Mouse (Mus musculus): ENCODE data around the gene P3h1. TPM values are rescaled to one million over a fixed set of nuclear protein-coding genes. Genes with fewer than 3 reads are reported as not detected.
"Not testable (repeated sequence)": the region's sequence is repeated elsewhere in the genome, so short reads cannot be mapped to it uniquely, and the experiment has no call there.

Gene P3h1
- polyA plus RNA-seq, 1 experiment from 2014 or later = 12.2 TPM

- Histone ChIP-seq H3K9ac (no peak overlapping the region), H3K27ac (no peak overlapping the region), H3K4me3 (no peak overlapping the region), H3K36me3 (no peaks in the 10 kb centered on the region), H3K4me1 (replicated peaks) (peaks cover 8% of the 10 kb centered on the region), H3K27me3 (no peaks in the 10 kb centered on the region), H3K4me2 (no peak overlapping the region), H3K9me3 (no peaks in the 10 kb centered on the region)
- ATAC-seq (ENCODE audit: low FRiP score) = no peak
- 78% methylated on average over 15 of the region's 15 CpGs for WGBS
Observed at GRCm38 (mm10) chr4:119259344-119260254, 26.9 kb downstream of the P3h1 start.

GRCm38 (mm10) chr4:119261087-119261713 lies 28.5 kb downstream of the P3h1 start:
- H3K27me3 ChIP-seq = no peaks in the 10 kb centered on the region
- no peaks in the 10 kb centered on the region for H3K9me3 ChIP-seq
- H3K9ac ChIP-seq = no peak overlapping the region
- ATAC-seq (ENCODE audit: low FRiP score) = no peak
- H3K4me3 ChIP-seq = no peak overlapping the region
- no peaks in the 10 kb centered on the region for H3K36me3 ChIP-seq
- WGBS = 72% methylated on average over 7 of the region's 7 CpGs
- no peak overlapping the region for H3K4me2 ChIP-seq
- no peaks in the 10 kb centered on the region; the same call in 1 of the 2 replicates for H3K4me1 ChIP-seq (replicated peaks)
- H3K27ac ChIP-seq = no peak overlapping the region

DNA sequence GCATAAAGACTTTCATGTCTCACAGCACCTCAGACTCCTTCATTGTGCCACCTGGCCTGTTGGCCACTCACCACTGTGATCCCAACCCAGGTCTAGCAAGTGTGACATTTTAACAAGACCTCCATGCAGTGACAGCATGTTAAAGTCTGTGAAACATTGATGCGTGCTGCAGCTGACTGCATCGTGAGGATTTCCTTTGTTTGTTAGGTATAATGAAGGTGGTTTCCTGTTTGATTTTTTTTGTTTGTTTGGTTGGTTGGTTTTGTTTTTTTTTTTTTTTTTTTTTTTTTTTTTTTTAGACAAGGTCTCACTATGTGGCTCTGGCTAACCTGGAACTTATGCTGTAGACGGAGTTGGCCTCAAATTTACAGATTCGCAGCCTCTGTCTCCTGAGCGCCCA lies 29.8 kb downstream of the P3h1 start:
- WGBS = 94% methylated on average over 5 of the region's 5 CpGs
- no peaks in the 10 kb centered on the region for H3K9me3 ChIP-seq
- no peak overlapping the region for H3K27ac ChIP-seq
- no peak for ATAC-seq (ENCODE audit: low FRiP score)
- no peak overlapping the region for H3K9ac ChIP-seq
- H3K4me3 ChIP-seq = no peak overlapping the region
- H3K4me2 ChIP-seq = no peak overlapping the region
- no peaks in the 10 kb centered on the region for H3K36me3 ChIP-seq
- H3K27me3 ChIP-seq = no peaks in the 10 kb centered on the region
- H3K4me1 ChIP-seq (replicated peaks) = no peaks in the 10 kb centered on the region

DNA sequence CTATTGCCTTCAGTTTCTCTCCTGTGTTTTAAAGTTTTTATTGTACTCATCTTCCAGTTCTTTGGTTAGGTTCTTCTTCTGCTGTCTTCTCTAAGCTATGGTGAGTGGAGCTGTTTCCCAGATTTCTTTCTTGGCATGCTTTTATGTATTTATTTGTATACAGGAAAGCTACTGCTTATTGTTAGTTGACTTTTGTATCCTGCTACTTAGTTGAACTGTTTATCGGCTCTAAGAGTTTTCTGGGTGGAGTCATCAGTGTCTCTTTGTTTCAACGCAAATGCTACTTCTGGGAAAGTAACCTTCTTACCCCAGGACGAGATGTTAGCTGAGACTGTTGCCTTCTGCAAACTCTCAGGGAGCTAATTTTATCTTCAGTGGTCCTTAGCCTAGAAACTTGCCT lies 30.7 kb downstream of the P3h1 start:
- H3K9ac ChIP-seq = no peak overlapping the region
- no peaks in the 10 kb centered on the region for H3K9me3 ChIP-seq
- H3K36me3 ChIP-seq = no peaks in the 10 kb centered on the region
- no peak overlapping the region for H3K4me2 ChIP-seq
- no peaks in the 10 kb centered on the region for H3K27me3 ChIP-seq
- ATAC-seq (ENCODE audit: low FRiP score) = no peak
- 83% methylated on average over 3 of the region's 3 CpGs for WGBS
- no peaks in the 10 kb centered on the region for H3K4me1 ChIP-seq (replicated peaks)
- H3K27ac ChIP-seq = no peak overlapping the region
- H3K4me3 ChIP-seq = no peak overlapping the region

- no peak overlapping the region for H3K27ac ChIP-seq
- H3K36me3 ChIP-seq = peaks cover 26% of the 10 kb centered on the region
- H3K9me3 ChIP-seq = no peaks in the 10 kb centered on the region
- no peak overlapping the region for H3K4me2 ChIP-seq
- no peaks in the 10 kb centered on the region for H3K4me1 ChIP-seq (replicated peaks)
- no peak for ATAC-seq (ENCODE audit: low FRiP score)
- no peak overlapping the region for H3K4me3 ChIP-seq
- 85% methylated on average over 13 of the region's 13 CpGs for WGBS
- H3K9ac ChIP-seq = no peak overlapping the region
- H3K27me3 ChIP-seq = no peaks in the 10 kb centered on the region
Observed at GRCm38 (mm10) chr4:119266606-119267005, 33.9 kb downstream of the P3h1 start.

DNA sequence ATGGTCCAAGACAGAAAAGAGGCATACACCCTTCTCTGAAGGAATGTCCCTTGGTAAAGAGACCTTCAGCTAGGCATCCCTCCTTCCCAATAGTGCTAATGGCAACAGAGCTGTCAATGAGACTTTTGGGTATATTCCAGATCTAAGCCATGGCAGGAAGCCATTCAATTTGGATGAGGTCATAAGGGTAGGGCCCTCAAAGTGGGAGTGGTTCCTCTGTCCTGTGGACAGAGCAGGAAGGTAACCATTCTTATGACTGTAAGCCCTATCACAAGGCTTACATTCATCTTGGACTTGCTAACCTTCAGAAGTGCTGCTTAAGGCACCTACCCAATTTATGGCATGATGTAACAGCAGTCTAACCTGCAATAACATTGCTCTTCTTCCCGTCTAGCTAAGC lies 41.9 kb downstream of the P3h1 start:
- Histone ChIP-seq H3K4me3 (no peak overlapping the region), H3K27me3 (no peaks in the 10 kb centered on the region), H3K27ac (no peak overlapping the region), H3K9me3 (no peaks in the 10 kb centered on the region), H3K9ac (no peak overlapping the region), H3K36me3 (peaks cover 92% of the 10 kb centered on the region), H3K4me1 (replicated peaks) (no peaks in the 10 kb centered on the region), H3K4me2 (no peak overlapping the region)
- ATAC-seq (ENCODE audit: low FRiP score) = no peak
- WGBS = 79% methylated on average over 1 of the region's 1 CpGs

DNA sequence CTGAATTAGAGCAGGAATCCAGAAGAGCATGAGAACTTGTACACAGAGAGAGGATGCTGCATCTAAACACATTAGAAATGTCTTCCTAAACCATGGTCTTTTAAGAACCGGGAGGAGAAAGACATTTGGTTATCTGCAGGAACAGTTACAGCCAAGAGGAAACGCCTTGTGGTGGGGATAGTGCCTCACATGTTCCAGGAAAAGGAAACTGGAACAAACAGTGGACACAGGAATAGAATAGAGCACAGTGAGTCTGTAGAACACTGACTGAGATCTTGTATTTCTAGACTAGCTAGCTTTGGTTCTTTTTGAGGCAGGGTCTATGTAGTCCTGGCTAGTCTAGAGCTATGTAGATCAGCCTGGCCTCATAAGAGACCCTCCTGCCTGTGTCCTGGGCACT lies 42.5 kb downstream of the P3h1 start:
- H3K27me3 ChIP-seq = no peaks in the 10 kb centered on the region
- H3K36me3 ChIP-seq = peaks cover 93% of the 10 kb centered on the region
- WGBS = 89% methylated on average over 2 of the region's 2 CpGs
- H3K4me3 ChIP-seq = no peak overlapping the region
- H3K27ac ChIP-seq = no peak overlapping the region
- H3K9ac ChIP-seq = no peak overlapping the region
- no peaks in the 10 kb centered on the region for H3K4me1 ChIP-seq (replicated peaks)
- no peak for ATAC-seq (ENCODE audit: low FRiP score)
- no peaks in the 10 kb centered on the region for H3K9me3 ChIP-seq
- no peak overlapping the region for H3K4me2 ChIP-seq

- Histone ChIP-seq H3K27ac (no peak overlapping the region), H3K27me3 (no peaks in the 10 kb centered on the region), H3K4me2 (no peak overlapping the region), H3K4me1 (replicated peaks) (no peaks in the 10 kb centered on the region), H3K4me3 (no peak overlapping the region), H3K9ac (no peak overlapping the region), H3K36me3 (peaks cover 91% of the 10 kb centered on the region), H3K9me3 (no peaks in the 10 kb centered on the region)
- ATAC-seq (ENCODE audit: low FRiP score) = no peak
- WGBS = 85% methylated on average over 2 of the region's 2 CpGs
Observed at GRCm38 (mm10) chr4:119275726-119276125, 43.0 kb downstream of the P3h1 start.

- H3K9me3 ChIP-seq; H3K27ac ChIP-seq; H3K9ac ChIP-seq; H3K27me3 ChIP-seq; H3K4me2 ChIP-seq; ATAC-seq (ENCODE audit: low FRiP score); H3K4me1 ChIP-seq (replicated peaks); H3K4me3 ChIP-seq: not testable (repeated sequence)
- H3K36me3 ChIP-seq = peaks cover 91% of the 10 kb centered on the region
- 93% methylated on average over 15 of the region's 15 CpGs for whole genome bisulfite sequencing
Observed at GRCm38 (mm10) chr4:119278784-119279183, 46.1 kb downstream of the P3h1 start.

- Histone ChIP-seq H3K4me2 (no peak overlapping the region), H3K4me1 (replicated peaks) (peaks cover 14% of the 10 kb centered on the region), H3K4me3 (no peak overlapping the region), H3K9me3 (no peaks in the 10 kb centered on the region), H3K9ac (no peak overlapping the region), H3K27ac (no peak overlapping the region), H3K27me3 (no peaks in the 10 kb centered on the region), H3K36me3 (peaks cover 51% of the 10 kb centered on the region)
- 92% methylated on average over 1 of the region's 1 CpGs for WGBS
- no peak for ATAC-seq (ENCODE audit: low FRiP score)
Observed at GRCm38 (mm10) chr4:119284861-119285260, 52.1 kb downstream of the P3h1 start.

- Histone ChIP-seq H3K4me2 (no peak overlapping the region), H3K4me3 (no peak overlapping the region), H3K36me3 (peaks cover 46% of the 10 kb centered on the region), H3K9ac (no peak overlapping the region), H3K4me1 (replicated peaks) (peaks cover 16% of the 10 kb centered on the region), H3K9me3 (no peaks in the 10 kb centered on the region), H3K27me3 (no peaks in the 10 kb centered on the region), H3K27ac (no peak overlapping the region)
- WGBS = 91% methylated on average over 2 of the region's 2 CpGs
- ATAC-seq (ENCODE audit: low FRiP score) = no peak
Observed at GRCm38 (mm10) chr4:119285336-119285735, 52.6 kb downstream of the P3h1 start.

DNA sequence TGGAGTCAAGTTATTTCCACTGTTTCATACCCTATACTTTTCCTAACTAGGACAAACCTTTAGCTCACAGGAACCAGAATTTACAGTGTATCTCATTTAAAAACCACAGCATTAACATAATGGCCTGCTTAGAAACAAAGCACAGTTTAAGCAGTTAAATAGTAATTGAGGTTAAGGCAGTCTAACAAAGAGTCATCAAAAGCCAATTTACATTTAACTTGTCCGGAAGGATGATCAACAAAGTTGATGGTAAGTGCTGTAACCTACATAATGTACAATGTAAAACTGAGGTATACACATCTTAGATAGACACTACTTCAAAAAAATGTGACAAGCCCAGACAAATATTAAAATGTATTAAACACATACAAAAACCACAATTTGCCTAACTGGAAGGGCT lies 59.2 kb downstream of the P3h1 start:
- no peak for ATAC-seq (ENCODE audit: low FRiP score)
- WGBS = 81% methylated on average over 1 of the region's 1 CpGs
- Histone ChIP-seq H3K36me3 (peaks cover 3% of the 10 kb centered on the region; the same call in 1 of the 2 replicates), H3K9ac (peak overlapping the region; percentile 92), H3K4me2 (peak overlapping the region; percentile 83), H3K4me3 (peak overlapping the region; percentile 96), H3K9me3 (no peaks in the 10 kb centered on the region), H3K27me3 (no peaks in the 10 kb centered on the region), H3K27ac (peak overlapping the region; percentile 91; the same call in 1 of the 2 replicates), H3K4me1 (replicated peaks) (peaks cover 47% of the 10 kb centered on the region)
